8 mouse cellular contexts compared by ENCODE assay signal in the genomic region with DNA sequence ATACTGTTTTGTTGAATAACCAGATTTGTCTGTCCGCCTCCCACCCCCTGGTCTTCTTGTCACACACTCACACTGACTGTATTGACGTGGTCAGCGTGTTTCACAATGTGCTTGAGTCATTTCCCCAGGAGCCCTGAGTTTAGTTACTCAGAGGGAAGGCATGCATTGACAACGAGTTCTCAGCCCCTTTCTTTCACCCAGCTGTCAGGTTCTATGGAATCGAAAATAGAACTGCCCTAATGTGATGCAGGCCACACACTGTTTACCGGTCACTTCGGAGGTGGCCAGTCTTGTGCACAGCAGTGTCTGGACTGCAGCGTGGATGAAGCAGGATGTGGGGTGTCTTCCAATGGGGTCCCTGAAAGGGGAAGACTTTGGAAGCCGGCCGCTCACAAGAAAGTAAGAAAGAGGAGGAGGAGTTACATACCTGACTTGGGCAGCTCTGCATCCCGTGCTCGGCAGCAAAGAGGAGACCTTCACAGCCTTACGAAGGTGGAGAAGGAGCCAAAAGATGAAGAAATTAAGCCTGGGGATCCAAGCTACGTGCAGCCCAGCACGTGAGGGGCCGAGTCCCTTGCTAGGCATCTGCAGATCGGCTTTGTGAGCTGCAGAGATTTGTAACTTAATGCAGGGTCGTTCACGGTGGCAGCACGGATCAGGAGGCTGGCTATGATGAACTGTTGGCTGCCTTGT. TPM values are rescaled to one million over a fixed set of nuclear protein-coding genes. Genes with fewer than 3 reads are reported as not detected.
DNase-seq lines count a peak whose midpoint lies in the region; ATAC-seq and TF ChIP-seq lines count a peak whose summit lies in the region.

No protein-coding gene starts in this region.

- no peaks in the 10 kb centered on the region for H3K36me3 ChIP-seq in heart, postnatal 0 days (replicated peaks; ENCODE audit: control insufficient read depth, insufficient read depth, low read length)
- no peaks in the 10 kb centered on the region for H3K36me3 ChIP-seq in midbrain, embryonic 11.5 days (ENCODE audit: control insufficient read depth, insufficient read depth, low read length)

- no peak for TF ChIP-seq CTCF in embryonic fibroblast, embryonic 13.5 days (IDR thresholded peaks at IDR 0.05; ENCODE audit: borderline replicate concordance, insufficient read depth, low read length)
- TF ChIP-seq CTCF in heart, postnatal 0 days (IDR thresholded peaks at IDR 0.05; ENCODE audit: low read depth): no peak

- peak overlapping the region; percentile 73 for H3K4me2 ChIP-seq in heart, postnatal 0 days (ENCODE audit: low read depth, low read length)
- peak overlapping the region; percentile 52 for H3K4me2 ChIP-seq in midbrain, embryonic 11.5 days

- peak overlapping the region; percentile 53 for H3K9ac ChIP-seq in heart, postnatal 0 days (replicated peaks; ENCODE audit: low read depth, low read length)
- H3K9ac ChIP-seq in midbrain, embryonic 11.5 days (ENCODE audit: low read length): peak overlapping the region; percentile 54

- H3K27me3 ChIP-seq in heart, postnatal 0 days (ENCODE audit: control insufficient read depth, insufficient read depth, low read length): no peaks in the 10 kb centered on the region
- H3K27me3 ChIP-seq in midbrain, embryonic 11.5 days (ENCODE audit: control insufficient read depth, insufficient read depth, low read length): no peaks in the 10 kb centered on the region

- peak; percentile 86 for DNase-seq in adrenal gland, adult 2 months
- DNase-seq in heart, postnatal 0 days (ENCODE audit: low spot score): peak; percentile 85
- DNase-seq in kidney, postnatal 4 days: peak; percentile 39 to 59
- peak; percentile 93 for DNase-seq in midbrain, embryonic 11.5 days (ENCODE audit: low spot score, missing footprints)
- no peak for DNase-seq in spleen, postnatal 36 days (ENCODE audit: low spot score in 2 of 2)
- no peak for DNase-seq in layer of hippocampus, postnatal 25 days (ENCODE audit: extremely low spot score in 1 of 2, low spot score in 1 of 2)
- DNase-seq in right cerebral cortex, postnatal 36 days (ENCODE audit: low spot score in 2 of 2): no peak

- H3K9me3 ChIP-seq in heart, postnatal 0 days (replicated peaks; ENCODE audit: control insufficient read depth, low read length): no peaks in the 10 kb centered on the region
- no peaks in the 10 kb centered on the region for H3K9me3 ChIP-seq in midbrain, embryonic 11.5 days (ENCODE audit: control insufficient read depth, low read length)

- 5% methylated on average over 20 of the region's 20 CpGs for WGBS in heart, postnatal 0 days
- WGBS in midbrain, embryonic 11.5 days: 7% methylated on average over 20 of the region's 20 CpGs

- TF ChIP-seq EP300 in heart, postnatal 0 days (IDR thresholded peaks at IDR 0.05; ENCODE audit: low read depth): no peak

- TF ChIP-seq POLR2A in embryonic fibroblast, embryonic 13.5 days (IDR thresholded peaks at IDR 0.05; ENCODE audit: low read depth, low read length): peak; percentile 57; the same call in 1 of the 2 replicates

- H3K4me3 ChIP-seq in embryonic fibroblast, embryonic 13.5 days (ENCODE audit: insufficient read depth, low read length): peak overlapping the region; percentile 30
- H3K4me3 ChIP-seq in heart, postnatal 0 days (ENCODE audit: low read depth, low read length): peak overlapping the region; percentile 44
- H3K4me3 ChIP-seq in midbrain, embryonic 11.5 days (ENCODE audit: low read depth, low read length): peak overlapping the region; percentile 22

- peak; percentile 62 for ATAC-seq in heart, postnatal 0 days (ENCODE audit: insufficient read depth, low read depth)
- peak; percentile 65 for ATAC-seq in midbrain, embryonic 11.5 days (ENCODE audit: low FRiP score)

- peak overlapping the region; percentile 82 for H3K27ac ChIP-seq in embryonic fibroblast, embryonic 13.5 days (ENCODE audit: insufficient read depth, low read length)
- H3K27ac ChIP-seq in heart, postnatal 0 days (ENCODE audit: low read depth): peak overlapping the region; percentile 92
- peak overlapping the region; percentile 69 for H3K27ac ChIP-seq in midbrain, embryonic 11.5 days (ENCODE audit: low read depth, low read length)

- peaks cover 14% of the 10 kb centered on the region; the same call in 1 of the 2 replicates for H3K4me1 ChIP-seq in embryonic fibroblast, embryonic 13.5 days (ENCODE audit: control insufficient read depth, insufficient read depth, low read length)
- peaks cover 37% of the 10 kb centered on the region for H3K4me1 ChIP-seq in heart, postnatal 0 days (ENCODE audit: control insufficient read depth, insufficient read depth)
- H3K4me1 ChIP-seq in midbrain, embryonic 11.5 days (ENCODE audit: control insufficient read depth, insufficient read depth, low read length): peaks cover 35% of the 10 kb centered on the region

RNA-seq across cellular contexts. Expression of gene Uaca, which starts 43.3 kb away (rescaled TPM):
- total RNA-seq in adrenal gland, adult 2 months (2021): 10 to 100 TPM; 28.0 to 63.4 TPM
- 5.6 and 6.9 TPM in 2 replicates for polyA plus RNA-seq in adrenal gland, adult 2 months (2012; rRNA removed)
- 15.1 and 17.8 TPM in 2 replicates for polyA plus RNA-seq in embryonic fibroblast, embryonic 13.5 days (2011; ENCODE audit: insufficient read length, low read depth, missing spikeins)
- total RNA-seq in heart, postnatal 0 days (2014; rRNA removed; ENCODE audit: low replicate concordance): 5.5 and 10.5 TPM in 2 replicates
- polyA plus RNA-seq in heart, postnatal 0 days (2015; fragmentation: Nextera tagmentation; extraction: Ambion mirVana): 17.3 and 18.6 TPM in 2 replicates
- 26.7 and 27.9 TPM in 2 replicates for polyA plus RNA-seq in midbrain, embryonic 11.5 days (2014; fragmentation: Nextera tagmentation; extraction: Ambion mirVana)
- 1 to 10 TPM; 6.6 to 8.6 TPM for total RNA-seq in layer of hippocampus, postnatal 25 days (2021)

Comparison
In these comparisons a context has a peak if more than half of its experiments do, and no peak if none do; other contexts are left out.
1. DNase-seq: peak in adrenal gland, adult 2 months (single experiment), heart, postnatal 0 days (single experiment), kidney, postnatal 4 days (2 of 2) and midbrain, embryonic 11.5 days (single experiment); none in spleen, postnatal 36 days (0 of 2), layer of hippocampus, postnatal 25 days (0 of 2) and right cerebral cortex, postnatal 36 days (0 of 2).
2. Peak in every context shown above with its lines, with median percentiles within 50 percentile points of each other: H3K27ac ChIP-seq and H3K4me3 ChIP-seq.